Mouse (Mus musculus) brain, embryonic 14.5 days (tissue): Measurements from ENCODE around the gene Acacb. TPM values are rescaled to one million over a fixed set of nuclear protein-coding genes. Genes with fewer than 3 reads are reported as not detected.

Experiments
- DNase-seq: peaks from one replicate; pipeline ENCODE4 v3.0.0-alpha.2; 2011; ENCODE audit warnings: low read depth
- CTCF ChIP-seq: fragments of 200-500 bp; IDR thresholded peaks from 2 replicates; pipeline ENCODE4 v1.5.1; 2012; ENCODE audit warnings: inconsistent platforms, mild to moderate bottlenecking, moderate library complexity, borderline replicate concordance; ENCODE audit not compliant: insufficient read depth, insufficient read length; ENCODE audit errors: extremely low read depth
- POLR2A ChIP-seq: fragments of 200-500 bp; IDR thresholded peaks from 2 replicates; pipeline ENCODE4 v1.6.1; 2012; ENCODE audit warnings: mild to moderate bottlenecking, inconsistent platforms, borderline replicate concordance; ENCODE audit not compliant: poor library complexity, insufficient read depth, insufficient read length, severe bottlenecking; ENCODE audit errors: extremely low read depth
- polyA plus RNA-seq: library from polyadenylated mRNA; depleted of rRNA; stranded (reverse); fragments of >200 nt; gene quantifications from 2 replicates; pipeline ENCODE4 v1.2.3, GENCODE M21; 2012

Gene Acacb
- polyA plus RNA-seq, 1 experiment = 5.3 TPM

GRCm38 (mm10) chr5:114126499-114127244 is 19.7 kb upstream of the Acacb start:
- DNase-seq = no peak
- no peak for TF ChIP-seq CTCF
- no peak for TF ChIP-seq POLR2A

GRCm38 (mm10) chr5:114127374-114128349 is 18.7 kb upstream of the Acacb start, which contains the start of gene Alkbh2:
Gene Alkbh2 (minus strand): TSS chr5:114128218.
- DNase-seq = peak; percentile 84
- TF ChIP-seq POLR2A (no peak), CTCF (peak; percentile 98)

GRCm38 (mm10) chr5:114129550-114130210 is 16.7 kb upstream of the Acacb start:
- no peak for TF ChIP-seq POLR2A
- TF ChIP-seq CTCF = no peak
- DNase-seq = no peak

DNA sequence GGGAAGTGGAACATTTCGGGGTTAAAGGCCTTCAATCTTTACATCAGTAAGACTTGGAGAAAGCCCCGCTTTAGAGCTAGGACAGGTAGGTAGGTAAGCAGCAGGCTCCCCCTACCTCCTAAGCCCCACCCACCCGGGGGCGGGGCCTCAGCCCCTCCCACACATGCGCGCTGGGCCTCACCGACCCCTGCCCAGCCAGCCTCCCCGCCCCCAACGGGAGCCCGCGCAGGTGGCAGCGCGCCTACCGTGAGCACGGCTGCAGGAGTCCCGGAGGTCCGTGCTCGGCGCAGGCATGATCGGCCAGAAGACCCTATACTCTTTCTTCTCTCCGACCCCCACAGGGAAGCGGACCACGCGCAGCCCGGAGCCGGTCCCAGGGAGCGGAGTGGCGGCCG is 16.1 kb upstream of the Acacb start, which contains the start of gene Ung:
Ung (plus strand) TSS at position 176 of the 395 bp plus-strand sequence.
- no peak for TF ChIP-seq CTCF
- 0 out of 2 replicates have a peak, but pooled peaks have one; percentile 11 for TF ChIP-seq POLR2A
- peak; percentile 78 for DNase-seq

- TF ChIP-seq CTCF (no peak), POLR2A (no peak)
- peak; percentile 97 for DNase-seq
These were observed 15.4 kb upstream of the Acacb start for GRCm38 (mm10) chr5:114130698-114131520.

- TF ChIP-seq CTCF (no peak), POLR2A (no peak)
These were observed 14.9 kb upstream of the Acacb start for GRCm38 (mm10) chr5:114131521-114131840.

DNA sequence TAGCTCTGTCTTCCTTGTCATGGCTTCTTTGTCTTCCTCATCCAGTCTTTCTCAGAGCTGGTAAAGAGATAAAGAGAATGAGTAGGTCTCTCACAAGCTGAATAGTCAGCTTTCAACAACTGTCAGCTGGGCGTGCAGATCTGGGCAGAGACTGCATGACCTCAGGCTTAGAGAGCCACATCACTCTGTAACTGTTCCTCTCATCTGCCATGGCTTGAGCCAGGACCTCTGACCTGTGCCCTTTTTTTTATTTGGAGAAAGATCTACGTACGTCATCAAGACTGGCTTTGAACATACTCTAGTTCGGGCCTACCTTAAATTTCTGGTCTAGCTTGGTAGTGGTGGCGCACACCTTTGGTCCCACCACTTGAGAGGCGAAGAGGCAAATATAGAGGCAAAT is 13.5 kb upstream of the Acacb start:
- TF ChIP-seq POLR2A (no peak), CTCF (no peak)

More at GRCm38 (mm10) chr5:114131521-114131840, 14.9 kb upstream of the Acacb start:
- DNase-seq = peak; percentile 43

DNA sequence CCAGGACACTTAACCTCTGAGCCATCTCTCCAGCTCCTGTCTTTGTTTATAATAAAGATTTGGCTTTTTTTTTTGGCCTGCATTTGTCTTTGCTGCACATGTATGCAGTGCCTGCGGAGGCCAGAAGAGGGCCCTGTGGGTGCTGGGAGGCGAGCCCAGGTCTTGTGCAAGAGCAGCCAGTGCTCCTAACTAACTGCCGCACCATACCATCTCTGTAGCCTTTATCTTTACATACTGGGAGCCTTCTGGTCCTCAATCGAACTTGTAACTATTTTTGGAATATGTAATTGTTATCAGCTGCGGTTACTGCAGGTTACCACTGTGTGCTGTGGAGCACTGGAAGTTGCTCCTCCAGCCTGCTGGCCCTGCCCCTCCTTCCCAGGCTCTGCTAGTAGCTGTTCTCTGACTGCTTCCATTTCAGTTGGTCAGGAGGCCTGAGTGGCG is 12.2 kb upstream of the Acacb start:
- DNase-seq = peak; percentile 29
- TF ChIP-seq CTCF (peak; percentile 51), POLR2A (no peak)

More for the DNA sequence above, 13.5 kb upstream of the Acacb start:
- DNase-seq = no peak

DNA sequence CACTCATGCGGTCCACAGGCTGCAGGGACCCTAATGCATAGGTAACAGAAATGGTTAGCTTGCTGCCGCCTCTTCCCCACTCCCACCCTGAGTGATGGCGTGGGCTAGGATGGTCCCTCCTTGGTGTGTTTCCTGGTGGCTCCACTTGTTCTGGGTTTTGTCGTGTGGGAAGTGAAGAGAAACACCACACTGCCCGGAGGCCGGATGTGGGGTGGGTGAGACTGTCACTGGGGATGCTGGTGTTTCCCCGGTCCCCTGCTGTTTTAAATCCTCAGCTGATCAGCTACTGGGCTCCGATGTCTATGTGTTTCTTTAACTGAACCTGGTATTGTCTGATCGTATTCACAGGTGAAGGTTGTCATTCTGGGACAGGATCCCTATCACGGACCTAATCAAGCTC is 10.8 kb upstream of the Acacb start:
- DNase-seq = no peak
- no peak for TF ChIP-seq POLR2A
- no peak for TF ChIP-seq CTCF
